Mouse (Mus musculus): Measurements from ENCODE around the gene Tchhl1. TPM values are rescaled to one million over a fixed set of nuclear protein-coding genes. Genes with fewer than 3 reads are reported as not detected.

Gene Tchhl1
- polyA plus RNA-seq, 1 experiment: not detected

- Histone ChIP-seq H3K4me3 (replicated peaks; ENCODE audit: extremely low read depth, low read depth, low read length) (no peak overlapping the region), H3K4me1 (ENCODE audit: control insufficient read depth, insufficient read depth, low read length) (no peaks in the 10 kb centered on the region)
- 83% methylated on average over 3 of the region's 3 CpGs for WGBS
- DNase-seq: no peak
- TF ChIP-seq CTCF (IDR thresholded peaks at IDR 0.05; ENCODE audit: insufficient read depth, low read length): no peak
- no peak for TF ChIP-seq POLR2A (IDR thresholded peaks at IDR 0.05; ENCODE audit: borderline replicate concordance, extremely low read depth, low read depth, low read length)
Observed at GRCm38 (mm10) chr3:93514628-93515027, 46.1 kb downstream of the Tchhl1 start.

GRCm38 (mm10) chr3:93517343-93517742 lies 48.8 kb downstream of the Tchhl1 start:
- Histone ChIP-seq H3K4me3 (replicated peaks; ENCODE audit: extremely low read depth, low read depth, low read length) (no peak overlapping the region), H3K4me1 (ENCODE audit: control insufficient read depth, insufficient read depth, low read length) (peaks cover 5% of the 10 kb centered on the region; the same call in 1 of the 2 replicates)
- WGBS: 67% methylated on average over 2 of the region's 2 CpGs
- TF ChIP-seq POLR2A (IDR thresholded peaks at IDR 0.05; ENCODE audit: borderline replicate concordance, extremely low read depth, low read depth, low read length) (no peak), CTCF (IDR thresholded peaks at IDR 0.05; ENCODE audit: insufficient read depth, low read length) (no peak)
- DNase-seq: no peak

GRCm38 (mm10) chr3:93519856-93520329 lies 51.3 kb downstream of the Tchhl1 start:
- 52% methylated on average over 5 of the region's 5 CpGs for WGBS
- H3K4me3 ChIP-seq (replicated peaks; ENCODE audit: extremely low read depth, low read depth, low read length): no peak overlapping the region
- TF ChIP-seq POLR2A (IDR thresholded peaks at IDR 0.05; ENCODE audit: borderline replicate concordance, extremely low read depth, low read depth, low read length): no peak
- TF ChIP-seq CTCF (IDR thresholded peaks at IDR 0.05; ENCODE audit: insufficient read depth, low read length): no peak
- no peak for DNase-seq
- peaks cover 12% of the 10 kb centered on the region for H3K4me1 ChIP-seq (ENCODE audit: control insufficient read depth, insufficient read depth, low read length)

GRCm38 (mm10) chr3:93520330-93521193 lies 52.0 kb downstream of the Tchhl1 start, which contains the start of gene S100a11:
S100a11 (plus strand) TSS chr3:93520488.
- Histone ChIP-seq H3K4me1 (ENCODE audit: control insufficient read depth, insufficient read depth, low read length) (peaks cover 12% of the 10 kb centered on the region), H3K4me3 (replicated peaks; ENCODE audit: extremely low read depth, low read depth, low read length) (peak within 1 kb of the TSS; percentile 64)
- under 1% methylated on average over 38 of the region's 38 CpGs for WGBS
- peak; percentile 77 for DNase-seq
- no peak for TF ChIP-seq CTCF (IDR thresholded peaks at IDR 0.05; ENCODE audit: insufficient read depth, low read length)
- peak; percentile 85; the same call in 1 of the 2 replicates for TF ChIP-seq POLR2A (IDR thresholded peaks at IDR 0.05; ENCODE audit: borderline replicate concordance, extremely low read depth, low read depth, low read length)

Other genes starting within 250 kb of the Tchhl1 start
- 1.7 TPM in 1 of 2 replicates, not detected in the other for gene Flg, start 195.2 kb upstream of the Tchhl1 start, polyA plus RNA-seq (2012; rRNA removed)
- 3.0 TPM in 1 of 2 replicates, not detected in the other for gene Hrnr, start 149.0 kb upstream of the Tchhl1 start, polyA plus RNA-seq (2012; rRNA removed)
- 0.16 and 42.1 TPM in 2 replicates for gene Rptn, start 75.1 kb upstream of the Tchhl1 start, polyA plus RNA-seq (2012; rRNA removed)
- 0.27 and 0.28 TPM in 2 replicates for gene Tchh, start 26.4 kb upstream of the Tchhl1 start, polyA plus RNA-seq (2012; rRNA removed)
- 232 and 357 TPM in 2 replicates for gene S100a11, start 51.7 kb downstream of the Tchhl1 start, polyA plus RNA-seq (2012; rRNA removed)
- gene S100a10, start 86.3 kb downstream of the Tchhl1 start, polyA plus RNA-seq (2012; rRNA removed): 61.1 and 79.5 TPM in 2 replicates
- gene Tdpoz2, start 183.9 kb downstream of the Tchhl1 start, polyA plus RNA-seq (2012; rRNA removed): not detected in 2 replicates
- not detected in 2 replicates for gene Tdpoz1, start 207.6 kb downstream of the Tchhl1 start, polyA plus RNA-seq (2012; rRNA removed)
- not detected in 2 replicates for gene Gm37596, start 224.3 kb downstream of the Tchhl1 start, polyA plus RNA-seq (2012; rRNA removed)